8 mouse cellular contexts compared by ENCODE assay signal in genomic region chr11:80300551-80301315, GRCm38 (mm10). TPM values are rescaled to one million over a fixed set of nuclear protein-coding genes. Genes with fewer than 3 reads are reported as not detected.
DNase-seq lines count a peak whose midpoint lies in the region; ATAC-seq and TF ChIP-seq lines count a peak whose summit lies in the region.

TSS of gene Rhbdl3 (plus strand) at chr11:80300912.

- no peaks in the 10 kb centered on the region; the same call in 1 of the 2 replicates for H3K27me3 ChIP-seq in cerebellum, adult 2 months (ENCODE audit: control insufficient read depth, insufficient read depth, low read length)
- H3K27me3 ChIP-seq in hindbrain, embryonic 16.5 days (replicated peaks; ENCODE audit: control insufficient read depth, insufficient read depth, low read length): no peaks in the 10 kb centered on the region

- peak within 1 kb of the TSS; percentile 100 for H3K4me2 ChIP-seq in hindbrain, embryonic 16.5 days (ENCODE audit: low read length)

- TF ChIP-seq POLR2A in cerebellum, adult 2 months (IDR thresholded peaks at IDR 0.05; ENCODE audit: borderline replicate concordance, insufficient read depth, low read length): no peak

- ATAC-seq in hindbrain, embryonic 16.5 days: peak; percentile 57
- no peak for ATAC-seq in activated CD4-positive, CD25-positive, alpha-beta regulatory T cell, adult 4 months

- no peak for TF ChIP-seq CTCF in cerebellum, adult 2 months (IDR thresholded peaks at IDR 0.05; ENCODE audit: borderline replicate concordance, insufficient read depth, low read depth, low read length)

- under 1% methylated on average over 76 of the region's 81 CpGs for WGBS in cerebellum, adult 2 months
- 2% methylated on average over 59 of the region's 81 CpGs for WGBS in hindbrain, embryonic 16.5 days

- peaks cover 2% of the 10 kb centered on the region; the same call in 1 of the 2 replicates for H3K9me3 ChIP-seq in hindbrain, embryonic 16.5 days (ENCODE audit: control insufficient read depth, low read length)

- H3K4me3 ChIP-seq in cerebellum, adult 2 months (replicated peaks; ENCODE audit: insufficient read depth, low read depth, low read length): peak within 1 kb of the TSS; percentile 63
- H3K4me3 ChIP-seq in hindbrain, embryonic 16.5 days (ENCODE audit: low read length): peak within 1 kb of the TSS; percentile 80

- H3K9ac ChIP-seq in hindbrain, embryonic 16.5 days (ENCODE audit: low read depth, low read length): peak within 1 kb of the TSS; percentile 76

- H3K36me3 ChIP-seq in hindbrain, embryonic 16.5 days (ENCODE audit: control insufficient read depth, insufficient read depth, low read length): no peaks in the 10 kb centered on the region

- DNase-seq in NIH3T3 (ENCODE audit: low read depth): peak; percentile 35
- peak; percentile 35 to 42 for DNase-seq in cerebellum, adult 2 months
- peak; percentile 78 for DNase-seq in gastrocnemius, postnatal 10 days
- DNase-seq in left cerebral cortex, adult 8-10 months (ENCODE audit: low spot score in 2 of 2): peak; percentile 37 to 49
- DNase-seq in lung, postnatal 36 days: peak; percentile 35
- DNase-seq in right cerebral cortex, postnatal 10 days (ENCODE audit: low spot score in 2 of 2): peak; percentile 78 to 79

- H3K4me1 ChIP-seq in cerebellum, adult 2 months (ENCODE audit: control insufficient read depth, insufficient read depth, low read length): no peaks in the 10 kb centered on the region
- peaks cover 30% of the 10 kb centered on the region for H3K4me1 ChIP-seq in hindbrain, embryonic 16.5 days (ENCODE audit: control insufficient read depth, insufficient read depth, low read depth, low read length)

- no peak within 1 kb of the TSS for H3K27ac ChIP-seq in cerebellum, adult 2 months (ENCODE audit: insufficient read depth, low read length)
- H3K27ac ChIP-seq in hindbrain, embryonic 16.5 days (ENCODE audit: low read depth, low read length): peak within 1 kb of the TSS; percentile 63; the same call in 1 of the 2 replicates

RNA-seq across cellular contexts. Expression of gene Rhbdl3, which starts in this region (rescaled TPM):
- polyA plus RNA-seq in cerebellum, adult 2 months (2012; rRNA removed): 9.6 and 12.6 TPM in 2 replicates
- 10 to 100 TPM; 11.3 to 14.0 TPM for total RNA-seq in gastrocnemius, postnatal 10 days (2021)
- 4.2 and 4.7 TPM in 2 replicates for polyA plus RNA-seq in hindbrain, embryonic 16.5 days (2015; fragmentation: Nextera tagmentation; extraction: Ambion mirVana)
- 10 to 100 TPM; 23.0 to 29.2 (median 24.2) TPM for total RNA-seq in left cerebral cortex, adult 8-10 months (2022)
- polyA plus RNA-seq in activated CD4-positive, CD25-positive, alpha-beta regulatory T cell, adult 4 months (2017; shearing (Covaris generic)): under 1 TPM; 0.17 to 0.48 TPM
